Mouse (Mus musculus) liver, embryonic 12.5 days (tissue): ENCODE measurements around the gene Itga11. TPM values are rescaled to one million over a fixed set of nuclear protein-coding genes. Genes with fewer than 3 reads are reported as not detected.

Experiments
- ATAC-seq: fragments of 200-750 bp; cut with Nextera tagmentation; 2 replicates; pipeline ENCODE4 v1.8.0; 2017; ENCODE audit warnings: moderate number of reproducible peaks, mild to moderate bottlenecking, moderate library complexity
- H3K27ac ChIP-seq: fragments of 300-500 bp; sonication (generic); 2 replicates; pipeline ENCODE4 v1.5.1; 2016; ENCODE audit warnings: mild to moderate bottlenecking
- H3K27me3 ChIP-seq: fragments of 300-500 bp; sonication (generic); replicated peaks from 2 replicates; pipeline ENCODE4 v1.6.1; 2016; ENCODE audit warnings: mild to moderate bottlenecking, moderate library complexity
- H3K36me3 ChIP-seq: fragments of 300-500 bp; sonication (generic); 2 replicates; pipeline ENCODE4 v1.6.1; 2016; ENCODE audit warnings: mild to moderate bottlenecking, moderate library complexity
- H3K4me1 ChIP-seq: fragments of 300-500 bp; sonication (generic); 2 replicates; pipeline ENCODE4 v1.6.1; 2016
- H3K4me2 ChIP-seq: fragments of 300-500 bp; sonication (generic); 2 replicates; pipeline ENCODE4 v1.6.1; 2016; ENCODE audit warnings: mild to moderate bottlenecking, moderate library complexity
- H3K4me3 ChIP-seq: fragments of 300-500 bp; sonication (generic); 2 replicates; pipeline ENCODE4 v1.5.1; 2016; ENCODE audit warnings: mild to moderate bottlenecking, moderate library complexity
- H3K9ac ChIP-seq: fragments of 300-500 bp; sonication (generic); 2 replicates; pipeline ENCODE4 v1.6.1; 2016; ENCODE audit warnings: mild to moderate bottlenecking, moderate library complexity
- H3K9me3 ChIP-seq: fragments of 300-500 bp; sonication (generic); replicated peaks from 2 replicates; pipeline ENCODE4 v1.6.1; 2016; ENCODE audit warnings: mild to moderate bottlenecking, moderate library complexity
- WGBS: fragments of 180-500 bp; shearing (Covaris S2); methylation state at CpG from one replicate; pipeline ENCODE4 v1.1.7; 2016; ENCODE audit not compliant: insufficient replicate concordance; 5-methylcytosine and 5-hydroxymethylcytosine counted together
- polyA plus RNA-seq: library from polyadenylated mRNA; unstranded; fragments of >200 nt; fragmentation: Nextera tagmentation; extraction: Ambion mirVana; gene quantifications from 2 replicates; pipeline ENCODE4 v1.2.1, GENCODE M21; 2016

The Itga11 gene
- polyA plus RNA-seq, 1 experiment from 2014 or later: 0.21 TPM

DNA sequence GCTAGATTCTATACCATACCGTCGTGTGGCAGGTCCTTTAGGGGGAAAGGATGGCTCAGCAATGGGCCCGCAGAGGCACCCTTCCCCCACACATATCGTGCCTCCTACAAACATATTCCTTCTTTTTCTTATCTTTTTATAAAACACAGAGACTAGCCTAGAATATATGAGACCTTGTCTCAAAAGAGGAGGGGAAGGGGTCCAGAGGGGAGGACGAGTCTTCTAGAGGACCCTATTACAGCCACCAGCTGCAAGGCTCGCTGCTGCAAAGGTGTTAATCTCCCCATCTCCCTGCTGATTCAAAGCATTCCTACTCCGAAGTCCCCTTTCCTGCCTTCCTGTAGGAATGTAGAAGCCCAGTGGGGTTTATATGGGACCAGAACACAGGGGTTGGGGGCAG, 148.8 kb downstream of the Itga11 start:
- peak overlapping the region; percentile 34; the same call in 1 of the 2 replicates for H3K9ac ChIP-seq

DNA sequence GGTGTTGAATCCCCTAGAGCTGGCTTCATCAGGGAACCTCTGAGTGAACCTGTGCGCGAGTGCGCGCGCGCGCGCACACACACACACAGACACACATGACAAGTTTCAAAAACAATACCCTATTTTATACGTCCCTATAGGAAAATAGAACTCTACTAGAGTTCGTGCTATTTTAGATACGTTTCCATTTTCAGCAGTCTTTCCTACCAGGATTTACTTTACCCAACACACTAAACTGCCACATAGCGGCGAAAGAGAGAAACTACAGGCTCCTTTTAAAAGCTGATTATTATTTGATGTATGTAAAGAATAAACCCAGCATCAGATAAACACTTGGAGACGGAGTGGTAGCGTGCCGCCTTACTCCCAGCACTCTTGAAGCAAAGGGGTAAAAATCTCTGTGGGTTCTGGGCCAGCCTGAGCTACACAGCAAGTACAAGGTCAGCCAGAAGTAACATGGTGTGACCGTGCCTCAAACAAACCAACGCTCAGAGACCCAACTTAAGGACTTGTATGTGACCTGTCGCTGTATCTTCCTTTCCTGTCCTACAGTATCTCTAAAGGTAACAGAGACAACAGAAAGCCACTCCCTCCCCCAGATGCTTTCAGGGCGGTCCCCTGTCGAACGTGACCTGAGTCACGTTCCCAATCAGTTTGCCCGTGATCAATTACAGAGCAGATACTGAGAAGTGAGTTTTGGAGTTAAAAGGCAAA, 150.5 kb downstream of the Itga11 start:
- peak; percentile 50 for ATAC-seq
- peak overlapping the region; percentile 81 for H3K27ac ChIP-seq

More for the DNA sequence above, 148.8 kb downstream of the Itga11 start:
- H3K4me3 ChIP-seq: no peak overlapping the region
- H3K4me1 ChIP-seq: peaks cover 47% of the 10 kb centered on the region
- H3K27ac ChIP-seq: peak overlapping the region; percentile 69
- peak overlapping the region; percentile 46 for H3K4me2 ChIP-seq
- no peak for ATAC-seq
- 28% methylated on average over 7 of the region's 7 CpGs for WGBS
- no peaks in the 10 kb centered on the region for H3K36me3 ChIP-seq
- no peaks in the 10 kb centered on the region for H3K27me3 ChIP-seq
- H3K9me3 ChIP-seq: no peaks in the 10 kb centered on the region

DNA sequence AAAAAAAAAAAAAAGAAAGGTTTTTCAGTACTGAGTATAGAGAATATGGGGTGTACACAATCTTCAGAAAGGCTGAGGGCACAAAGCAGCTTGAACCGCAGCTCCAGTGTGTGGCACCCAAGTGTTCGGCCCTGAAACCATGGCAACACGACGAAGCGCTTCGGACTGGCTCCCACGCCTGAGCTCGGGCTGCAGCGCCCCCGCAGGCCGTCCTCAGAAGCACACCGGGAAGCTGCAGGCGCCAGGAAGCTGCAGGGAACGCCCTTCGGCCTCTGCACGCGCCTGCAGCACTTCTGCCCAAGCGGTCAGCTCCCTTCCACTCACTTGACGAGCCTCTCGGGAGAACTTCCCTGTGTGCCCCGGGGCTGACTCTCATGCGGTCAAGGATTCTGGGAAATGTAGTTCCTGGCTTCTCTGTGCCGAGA, 151.0 kb downstream of the Itga11 start:
- no peak overlapping the region for H3K9ac ChIP-seq
- no peaks in the 10 kb centered on the region for H3K9me3 ChIP-seq
- peaks cover 47% of the 10 kb centered on the region for H3K4me1 ChIP-seq
- H3K36me3 ChIP-seq: no peaks in the 10 kb centered on the region
- ATAC-seq: peak; percentile 86
- H3K27me3 ChIP-seq: no peaks in the 10 kb centered on the region
- H3K27ac ChIP-seq: peak overlapping the region; percentile 81
- under 1% methylated on average over 23 of the region's 23 CpGs for WGBS
- peak overlapping the region; percentile 84 for H3K4me2 ChIP-seq
- H3K4me3 ChIP-seq: peak overlapping the region; percentile 50

More for the DNA sequence above, 150.5 kb downstream of the Itga11 start:
- no peaks in the 10 kb centered on the region for H3K9me3 ChIP-seq
- 3% methylated on average over 24 of the region's 24 CpGs for WGBS
- H3K27me3 ChIP-seq: no peaks in the 10 kb centered on the region
- H3K9ac ChIP-seq: peak overlapping the region; percentile 65
- H3K36me3 ChIP-seq: no peaks in the 10 kb centered on the region
- H3K4me1 ChIP-seq: peaks cover 47% of the 10 kb centered on the region
- H3K4me2 ChIP-seq: peak overlapping the region; percentile 84
- peak overlapping the region; percentile 50 for H3K4me3 ChIP-seq

DNA sequence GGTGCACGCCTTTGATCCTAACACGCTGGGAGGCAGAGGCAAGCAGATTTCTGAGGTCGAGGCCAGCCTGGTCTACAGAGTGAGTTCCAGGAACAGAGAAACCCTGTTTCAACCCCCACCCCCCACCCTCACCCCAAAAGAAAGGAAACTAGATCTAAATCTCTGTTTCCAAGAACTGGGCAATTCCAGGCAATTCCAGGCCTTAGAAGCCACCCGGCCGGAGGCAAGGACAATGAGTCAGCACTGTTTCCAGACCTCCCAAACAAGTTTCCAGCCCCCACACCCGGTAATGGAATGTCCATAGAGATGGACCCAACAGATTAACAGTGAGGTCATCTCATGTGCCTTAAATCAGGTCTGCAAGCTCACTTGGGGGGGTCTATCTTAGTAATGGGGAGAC, 152.3 kb downstream of the Itga11 start:
- Histone ChIP-seq H3K4me3 (no peak overlapping the region), H3K36me3 (no peaks in the 10 kb centered on the region), H3K4me2 (no peak overlapping the region), H3K27me3 (no peaks in the 10 kb centered on the region), H3K9ac (no peak overlapping the region), H3K4me1 (peaks cover 46% of the 10 kb centered on the region), H3K9me3 (no peaks in the 10 kb centered on the region), H3K27ac (no peak overlapping the region)
- no peak for ATAC-seq
- 66% methylated on average over 6 of the region's 6 CpGs for WGBS

Other genes starting within 250 kb of the Itga11 start
- gene Coro2b, start 140.8 kb upstream of the Itga11 start, polyA plus RNA-seq: 2.7 and 3.2 TPM in 2 replicates
- 19.5 and 20.3 TPM in 2 replicates for gene Fem1b, start 134.1 kb downstream of the Itga11 start, polyA plus RNA-seq
- 15.2 and 18.5 TPM in 2 replicates for gene Cln6, start 161.0 kb downstream of the Itga11 start, polyA plus RNA-seq
- 1.2 and 2.7 TPM in 2 replicates for gene Calml4, start 180.3 kb downstream of the Itga11 start, polyA plus RNA-seq